Mouse (Mus musculus) left cerebral cortex, adult 2 months (tissue): ENCODE measurements around the gene Tmcc1. TPM values are rescaled to one million over a fixed set of nuclear protein-coding genes. Genes with fewer than 3 reads are reported as not detected.

Source experiments
- DNase-seq, 2 experiments: peaks; one replicate each; pipeline ENCODE4 v3.0.0; 2021 to 2022; ENCODE audit warnings: low spot score in 2 of 2, mixed read lengths in 1 of 2; ENCODE audit errors: extremely low spot score in 1 of 2
- H3K27ac ChIP-seq: fragments of 200-600 bp; 2 replicates; pipeline ENCODE4 v1.8.1; 2022
- H3K4me3 ChIP-seq: fragments of 200-600 bp; 2 replicates; pipeline ENCODE4 v1.8.1; 2022
- CTCF ChIP-seq: fragments of 200-600 bp; IDR thresholded peaks from 2 replicates; pipeline ENCODE4 v1.8.1; 2022; ENCODE audit warnings: antibody characterized with exemption, mild to moderate bottlenecking, moderate library complexity
- intact Hi-C: fragments of 180-260 bp; cut with DNase I; formaldehyde crosslinking; loops from one replicate; pipeline ENCODE4 v1.15.1; 2025
- total RNA-seq, 2 experiments: library from RNA; stranded (reverse); gene quantifications; 2 replicates each; pipeline ENCODE4 v1.2.3; 2021

Tmcc1 gene
- total RNA-seq, 2 experiments from 2014 or later, result 72.8 to 76.7 TPM

- TF ChIP-seq CTCF, result no peak
- peak in 1 of 2 experiments; percentile 53 for DNase-seq
- intact Hi-C loops, result loop anchor here (5.0 kb wide), 1 partner anchor 137 kb away; the partner anchor contains the start of genes Ift122 and Mbd4
- H3K4me3 ChIP-seq, result no peak overlapping the region
- peak overlapping the region; percentile 80 for H3K27ac ChIP-seq
These were observed 203.7 kb downstream of the Tmcc1 start for GRCm38 (mm10) chr6:115989607-115990006.

- intact Hi-C loops, result no loop called here
- H3K4me3 ChIP-seq, result no peak overlapping the region
- DNase-seq, result no peak
- peak overlapping the region; percentile 80 for H3K27ac ChIP-seq
- no peak for TF ChIP-seq CTCF
These were observed 204.3 kb downstream of the Tmcc1 start for GRCm38 (mm10) chr6:115989032-115989431.

- H3K27ac ChIP-seq, result peak overlapping the region; percentile 51
- DNase-seq, result no peak
- TF ChIP-seq CTCF, result no peak
- intact Hi-C loops, result no loop called here
- H3K4me3 ChIP-seq, result no peak overlapping the region
These were observed 206.1 kb downstream of the Tmcc1 start for GRCm38 (mm10) chr6:115987096-115987747.

GRCm38 (mm10) chr6:115986472-115987095 lies 206.7 kb downstream of the Tmcc1 start:
- intact Hi-C loops, result no loop called here
- Histone ChIP-seq H3K4me3 (no peak overlapping the region), H3K27ac (peak overlapping the region; percentile 57; the same call in 1 of the 2 replicates)
- TF ChIP-seq CTCF, result no peak
- no peak for DNase-seq

GRCm38 (mm10) chr6:115985622-115986021 lies 207.7 kb downstream of the Tmcc1 start:
- Histone ChIP-seq H3K4me3 (no peak overlapping the region), H3K27ac (no peak overlapping the region; the same call in 1 of the 2 replicates)
- TF ChIP-seq CTCF, result no peak
- no peak for DNase-seq
- intact Hi-C loops, result no loop called here

- H3K4me3 ChIP-seq, result no peak overlapping the region
- no peak for DNase-seq
- H3K27ac ChIP-seq, result peak overlapping the region; percentile 36; the same call in 1 of the 2 replicates
- TF ChIP-seq CTCF, result no peak
- intact Hi-C loops, result no loop called here
These were observed 208.7 kb downstream of the Tmcc1 start for GRCm38 (mm10) chr6:115984580-115984979.

GRCm38 (mm10) chr6:115983306-115984038 lies 209.8 kb downstream of the Tmcc1 start:
- TF ChIP-seq CTCF, result no peak
- intact Hi-C loops, result no loop called here
- no peak for DNase-seq
- H3K4me3 ChIP-seq, result peak overlapping the region; percentile 20
- peak overlapping the region; percentile 79 for H3K27ac ChIP-seq

- H3K4me3 ChIP-seq, result peak overlapping the region; percentile 20
- no peak for TF ChIP-seq CTCF
- no peak for DNase-seq
- peak overlapping the region; percentile 79 for H3K27ac ChIP-seq
- intact Hi-C loops, result no loop called here
These were observed 210.4 kb downstream of the Tmcc1 start for GRCm38 (mm10) chr6:115982889-115983288.

- no peak for DNase-seq
- TF ChIP-seq CTCF, result peak; percentile 38
- Histone ChIP-seq H3K27ac (no peak overlapping the region), H3K4me3 (no peak overlapping the region)
- intact Hi-C loops, result no loop called here
These were observed 214.7 kb downstream of the Tmcc1 start for GRCm38 (mm10) chr6:115978596-115978995.

GRCm38 (mm10) chr6:115977810-115978209 lies 215.5 kb downstream of the Tmcc1 start:
- Histone ChIP-seq H3K27ac (no peak overlapping the region), H3K4me3 (no peak overlapping the region)
- no peak for DNase-seq
- intact Hi-C loops, result no loop called here
- TF ChIP-seq CTCF, result no peak

- no peak for TF ChIP-seq CTCF
- Histone ChIP-seq H3K4me3 (no peak overlapping the region), H3K27ac (no peak overlapping the region)
- no peak for DNase-seq
- intact Hi-C loops, result no loop called here
These were observed 217.7 kb downstream of the Tmcc1 start for GRCm38 (mm10) chr6:115975606-115976005.
